Mouse (Mus musculus) CH12.LX (cell line): Measurements from ENCODE around the gene Nacc2. TPM values are rescaled to one million over a fixed set of nuclear protein-coding genes. Genes with fewer than 3 reads are reported as not detected.

Source experiments
- DNase-seq: peaks from one replicate; pipeline ENCODE4 v3.0.0-alpha.2; 2013; ENCODE audit errors: extremely low read depth
- H3K27ac ChIP-seq: 2 replicates; pipeline ENCODE4 v1.5.1; 2012; ENCODE audit warnings: low read depth, mild to moderate bottlenecking, control low read depth, moderate library complexity; ENCODE audit not compliant: insufficient read depth
- H3K27me3 ChIP-seq: replicated peaks from 2 replicates; pipeline ENCODE3; 2012; ENCODE audit warnings: inconsistent platforms
- H3K36me3 ChIP-seq, 2 experiments: replicated peaks in 1 of 2; 2 replicates each; pipeline versions ENCODE3 to v1.6.1; 2012; ENCODE audit warnings: inconsistent platforms in 1 of 2, low read length in 1 of 2, mild to moderate bottlenecking in 1 of 2, mixed read lengths in 1 of 2, moderate library complexity in 1 of 2; ENCODE audit not compliant: control insufficient read depth in 1 of 2, insufficient read depth in 1 of 2
- H3K4me1 ChIP-seq, 2 experiments: 2 replicates each; pipeline ENCODE4 v1.6.1; 2012; ENCODE audit warnings: inconsistent platforms in 1 of 2, moderate library complexity in 1 of 2; ENCODE audit not compliant: insufficient read depth in 2 of 2, control insufficient read depth in 1 of 2
- H3K4me2 ChIP-seq: 2 replicates; pipeline ENCODE4 v1.6.1; 2012; ENCODE audit warnings: low read depth, mild to moderate bottlenecking, control low read depth; ENCODE audit not compliant: poor library complexity, insufficient read depth, severe bottlenecking
- H3K4me3 ChIP-seq, 3 experiments: fragments of 150-350 bp in 1 of 3; sonication (generic) in 1 of 3; replicated peaks in 1 of 3; 2 replicates each; pipeline versions ENCODE3 to v1.5.1; 2011 to 2012; ENCODE audit warnings: low read depth in 2 of 3, low read length in 2 of 3, mild to moderate bottlenecking in 2 of 3, moderate library complexity in 2 of 3, control low read depth in 1 of 3, improper control_type of control experiment in 1 of 3, inconsistent platforms in 1 of 3, mixed read lengths in 1 of 3; ENCODE audit not compliant: poor library complexity in 1 of 3
- H3K79me2 ChIP-seq: replicated peaks from 2 replicates; pipeline ENCODE4 v1.6.1; 2012; ENCODE audit warnings: mild to moderate bottlenecking, moderate library complexity; ENCODE audit not compliant: control insufficient read depth, poor library complexity, insufficient read depth, severe bottlenecking; ENCODE audit errors: extremely low read depth
- H3K9ac ChIP-seq: 2 replicates; pipeline ENCODE4 v1.6.1; 2012; ENCODE audit warnings: low read depth, mild to moderate bottlenecking, control low read depth, moderate library complexity; ENCODE audit not compliant: insufficient read depth
- H3K9me3 ChIP-seq: replicated peaks from 2 replicates; pipeline ENCODE3; 2012; ENCODE audit warnings: low read length, inconsistent platforms, mixed read lengths
- BHLHE40 ChIP-seq: IDR thresholded peaks from 2 replicates; pipeline ENCODE4 v1.6.1; 2011; ENCODE audit warnings: mild to moderate bottlenecking, low read depth, low read length, improper control_type of control experiment
- CHD1 ChIP-seq: IDR thresholded peaks from 2 replicates; pipeline ENCODE4 v1.6.1; 2012; ENCODE audit warnings: low read depth, low read length, improper control_type of control experiment, inconsistent platforms
- CHD2 ChIP-seq: IDR thresholded peaks from 2 replicates; pipeline ENCODE4 v1.6.1; 2011; ENCODE audit warnings: low read length, improper control_type of control experiment
- CTCF ChIP-seq, 2 experiments: IDR thresholded peaks in 1 of 2; conservative IDR thresholded peaks in 1 of 2; 2 replicates each; pipeline ENCODE4 v1.5.1; 2011 to 2012; ENCODE audit warnings: low read depth in 2 of 2, low read length in 2 of 2, improper control_type of control experiment in 1 of 2, inconsistent platforms in 1 of 2, mild to moderate bottlenecking in 1 of 2, moderate library complexity in 1 of 2
- E2F4 ChIP-seq: IDR thresholded peaks from 2 replicates; pipeline ENCODE4 v1.6.1; 2011; ENCODE audit warnings: low read depth, low read length, improper control_type of control experiment; ENCODE audit not compliant: insufficient replicate concordance
- ELF1 ChIP-seq: IDR thresholded peaks from 2 replicates; pipeline ENCODE4 v1.6.1; 2014; ENCODE audit warnings: low read depth, mild to moderate bottlenecking, inconsistent platforms, low read length, improper control_type of control experiment
- EP300 ChIP-seq: IDR thresholded peaks from 2 replicates; pipeline ENCODE4 v1.6.1; 2011; ENCODE audit warnings: low read length, improper control_type of control experiment
- ETS1 ChIP-seq: conservative IDR thresholded peaks from 2 replicates; pipeline ENCODE4 v1.6.1; 2012; ENCODE audit warnings: low read depth, mild to moderate bottlenecking, inconsistent platforms, low read length, improper control_type of control experiment, moderate library complexity
- HCFC1 ChIP-seq: IDR thresholded peaks from 2 replicates; pipeline ENCODE4 v1.6.1; 2012; ENCODE audit warnings: low read depth, mild to moderate bottlenecking, inconsistent platforms, low read length, improper control_type of control experiment
- JUN ChIP-seq: IDR thresholded peaks from 2 replicates; pipeline ENCODE4 v1.6.1; 2011; ENCODE audit warnings: low read depth, mild to moderate bottlenecking, low read length, improper control_type of control experiment, moderate library complexity; ENCODE audit not compliant: insufficient read depth
- MAFK ChIP-seq: IDR thresholded peaks from 2 replicates; pipeline ENCODE4 v1.6.1; 2011; ENCODE audit warnings: low read length, improper control_type of control experiment; ENCODE audit not compliant: insufficient replicate concordance
- MAZ ChIP-seq: IDR thresholded peaks from 2 replicates; pipeline ENCODE4 v1.6.1; 2012; ENCODE audit warnings: low read depth, mild to moderate bottlenecking, inconsistent platforms, low read length, improper control_type of control experiment, moderate library complexity
- MEF2A ChIP-seq: IDR thresholded peaks from 2 replicates; pipeline ENCODE4 v1.6.1; 2014; ENCODE audit warnings: low read depth, mild to moderate bottlenecking, inconsistent platforms, low read length, improper control_type of control experiment, borderline replicate concordance
- MXI1 ChIP-seq: IDR thresholded peaks from 2 replicates; pipeline ENCODE4 v1.6.1; 2011; ENCODE audit warnings: mild to moderate bottlenecking, low read depth, low read length, improper control_type of control experiment
- NRF1 ChIP-seq: IDR thresholded peaks from 2 replicates; pipeline ENCODE4 v1.6.1; 2014; ENCODE audit warnings: low read depth, mild to moderate bottlenecking, inconsistent platforms, low read length, improper control_type of control experiment, moderate library complexity
- PAX5 ChIP-seq: IDR thresholded peaks from 2 replicates; pipeline ENCODE4 v1.6.1; 2012; ENCODE audit warnings: low read length, inconsistent platforms, mixed read lengths
- RAD21 ChIP-seq: IDR thresholded peaks from 2 replicates; pipeline ENCODE4 v1.6.1; 2011; ENCODE audit warnings: low read depth, mild to moderate bottlenecking, low read length, improper control_type of control experiment, moderate library complexity
- RCOR1 ChIP-seq: conservative IDR thresholded peaks from 2 replicates; pipeline ENCODE4 v1.6.1; 2012; ENCODE audit warnings: low read depth, mild to moderate bottlenecking, inconsistent platforms, low read length, improper control_type of control experiment
- SIN3A ChIP-seq: IDR thresholded peaks from 2 replicates; pipeline ENCODE4 v1.6.1; 2012; ENCODE audit warnings: low read length, improper control_type of control experiment, inconsistent platforms
- SMC3 ChIP-seq: IDR thresholded peaks from 2 replicates; pipeline ENCODE4 v1.6.1; 2011; ENCODE audit warnings: low read depth, low read length, improper control_type of control experiment
- TBP ChIP-seq: conservative IDR thresholded peaks from 2 replicates; pipeline ENCODE4 v1.6.1; 2011; ENCODE audit warnings: low read depth, low read length, improper control_type of control experiment
- TCF12 ChIP-seq: IDR thresholded peaks from 2 replicates; pipeline ENCODE4 v1.6.1; 2014; ENCODE audit warnings: low read depth, mild to moderate bottlenecking, inconsistent platforms, low read length, improper control_type of control experiment
- USF2 ChIP-seq: conservative IDR thresholded peaks from 2 replicates; pipeline ENCODE4 v1.6.1; 2011; ENCODE audit warnings: low read depth, low read length, improper control_type of control experiment
- ZC3H11A ChIP-seq: IDR thresholded peaks from 2 replicates; pipeline ENCODE4 v1.6.1; 2012; ENCODE audit warnings: low read depth, mild to moderate bottlenecking, inconsistent platforms, low read length, improper control_type of control experiment
- ZMIZ1 ChIP-seq: IDR thresholded peaks from 2 replicates; pipeline ENCODE4 v1.6.1; 2012; ENCODE audit warnings: low read depth, mild to moderate bottlenecking, inconsistent platforms, low read length, improper control_type of control experiment
- ZNF384 ChIP-seq: IDR thresholded peaks from 2 replicates; pipeline ENCODE4 v1.6.1; 2012; ENCODE audit warnings: low read depth, low read length, improper control_type of control experiment, inconsistent platforms
- dilution Hi-C: fragments of 300-500 bp; cut with MboI; formaldehyde crosslinking; loops from 2 replicates; pipeline ENCODE4 v1.14.3; 2020; ENCODE audit warnings: low sequenced_read_pairs; ENCODE audit not compliant: extremely low pct_unique_long_range_greater_than_20kb, extremely low pct_ligation_motif_present
- in situ Hi-C: fragments of 300-500 bp; cut with MboI; formaldehyde crosslinking; loops from 3 replicates; pipeline ENCODE4 v1.14.3; 2019; ENCODE audit warnings: low sequenced_read_pairs, low pct_ligation_motif_present, low pct_unique_long_range_greater_than_20kb, mixed read lengths
- polyA plus RNA-seq: library from polyadenylated mRNA; unstranded; fragments of >175 nt; gene quantifications from 2 replicates; pipeline ENCODE4 v1.2.1, GENCODE M21; 2012; ENCODE audit warnings: low read depth; ENCODE audit not compliant: insufficient read length
- total RNA-seq, 2 experiments: library from RNA; depleted of rRNA; stranded (reverse); fragments of 300-350 nt in 1 of 2; fragments of >200 nt in 1 of 2; gene quantifications; 2 replicates each; pipeline ENCODE4 v1.2.3; 2012 to 2014

Nacc2 gene
- total and polyA plus RNA-seq, 3 experiments = 0.59 to 2.3 (median 1.1) TPM

GRCm38 (mm10) chr2:26082883-26083282 is 40.1 kb downstream of the Nacc2 start:
- no peak for DNase-seq
- in situ Hi-C loops = no loop called here

GRCm38 (mm10) chr2:26080830-26081229 is 42.2 kb downstream of the Nacc2 start:
- dilution Hi-C loops = no loop called here
- no peaks in the 10 kb centered on the region for H3K27me3 ChIP-seq
- H3K36me3 ChIP-seq = no peaks in the 10 kb centered on the region
- no peak overlapping the region for H3K4me2 ChIP-seq
- no peaks in the 10 kb centered on the region for H3K79me2 ChIP-seq
- H3K9me3 ChIP-seq = no peaks in the 10 kb centered on the region
- no peak overlapping the region for H3K9ac ChIP-seq
- in situ Hi-C loops = no loop called here
- H3K27ac ChIP-seq = no peak overlapping the region
- no peak for TF ChIP-seq NRF1
- TF ChIP-seq HCFC1 = no peak
- no peak for TF ChIP-seq RCOR1
- TF ChIP-seq TCF12 = no peak
- no peak for TF ChIP-seq CHD2
- TF ChIP-seq ZNF384 = no peak
- TF ChIP-seq E2F4 = no peak
- DNase-seq = no peak
- peaks cover 0 to 11% of the 10 kb centered on the region in 2 experiments; a peak in 2 of 4 replicates for H3K4me1 ChIP-seq
- no peak overlapping the region for H3K4me3 ChIP-seq

More at GRCm38 (mm10) chr2:26082883-26083282, 40.1 kb downstream of the Nacc2 start:
- H3K9me3 ChIP-seq = no peaks in the 10 kb centered on the region
- H3K27me3 ChIP-seq = peaks cover 2% of the 10 kb centered on the region
- H3K79me2 ChIP-seq = no peaks in the 10 kb centered on the region
- H3K4me3 ChIP-seq = no peak overlapping the region
- H3K4me1 ChIP-seq = peaks cover 0 to 11% of the 10 kb centered on the region in 2 experiments; a peak in 2 of 4 replicates
- TF ChIP-seq MXI1 (no peak), MEF2A (no peak), NRF1 (no peak), CTCF (conservative IDR thresholded peaks at IDR 0.05 in 1 of 2, IDR thresholded peaks at IDR 0.05 in 1 of 2; ENCODE audit: low read depth in 2 of 2, low read length in 2 of 2) (peak in 1 of 2 experiments; percentile 47; a peak in 2 of 4 replicates), TBP (no peak), SMC3 (peak; percentile 30; the same call in 1 of the 2 replicates), RAD21 (peak; percentile 42)
- no peak overlapping the region for H3K27ac ChIP-seq
- dilution Hi-C loops = no loop called here
- no peaks in the 10 kb centered on the region for H3K36me3 ChIP-seq
- H3K9ac ChIP-seq = no peak overlapping the region
- H3K4me2 ChIP-seq = no peak overlapping the region

GRCm38 (mm10) chr2:26079409-26079808 is 43.6 kb downstream of the Nacc2 start:
- no peaks in the 10 kb centered on the region for H3K36me3 ChIP-seq
- in situ Hi-C loops = no loop called here
- no peak for DNase-seq
- H3K9me3 ChIP-seq = no peaks in the 10 kb centered on the region
- no peak overlapping the region for H3K4me3 ChIP-seq
- dilution Hi-C loops = no loop called here
- H3K79me2 ChIP-seq = no peaks in the 10 kb centered on the region
- peaks cover 0 to 21% of the 10 kb centered on the region in 2 experiments; a peak in 2 of 4 replicates for H3K4me1 ChIP-seq
- no peak overlapping the region for H3K27ac ChIP-seq
- H3K4me2 ChIP-seq = no peak overlapping the region
- H3K9ac ChIP-seq = no peak overlapping the region
- no peaks in the 10 kb centered on the region for H3K27me3 ChIP-seq
- TF ChIP-seq MAZ = no peak
- TF ChIP-seq RAD21 = no peak
- no peak for TF ChIP-seq RCOR1
- no peak for TF ChIP-seq ETS1
- TF ChIP-seq JUN = no peak
- no peak for TF ChIP-seq BHLHE40
- no peak for TF ChIP-seq EP300
- no peak for TF ChIP-seq NRF1
- TF ChIP-seq HCFC1 = no peak
- no peak for TF ChIP-seq ZC3H11A
- no peak for TF ChIP-seq ELF1
- TF ChIP-seq CHD1 = no peak
- no peak for TF ChIP-seq ZMIZ1
- TF ChIP-seq PAX5 = no peak
- no peak for TF ChIP-seq MAFK
- no peak for TF ChIP-seq USF2
- no peak for TF ChIP-seq MEF2A
- TF ChIP-seq SIN3A = no peak
